Mouse (Mus musculus): ENCODE data around the gene Gm20388.

Gm20388 gene

GRCm38 (mm10) chr8:120300601-120301141 lies 390.0 kb downstream of the Gm20388 start:
- DNase-seq = peak; percentile 87 to 88

DNA sequence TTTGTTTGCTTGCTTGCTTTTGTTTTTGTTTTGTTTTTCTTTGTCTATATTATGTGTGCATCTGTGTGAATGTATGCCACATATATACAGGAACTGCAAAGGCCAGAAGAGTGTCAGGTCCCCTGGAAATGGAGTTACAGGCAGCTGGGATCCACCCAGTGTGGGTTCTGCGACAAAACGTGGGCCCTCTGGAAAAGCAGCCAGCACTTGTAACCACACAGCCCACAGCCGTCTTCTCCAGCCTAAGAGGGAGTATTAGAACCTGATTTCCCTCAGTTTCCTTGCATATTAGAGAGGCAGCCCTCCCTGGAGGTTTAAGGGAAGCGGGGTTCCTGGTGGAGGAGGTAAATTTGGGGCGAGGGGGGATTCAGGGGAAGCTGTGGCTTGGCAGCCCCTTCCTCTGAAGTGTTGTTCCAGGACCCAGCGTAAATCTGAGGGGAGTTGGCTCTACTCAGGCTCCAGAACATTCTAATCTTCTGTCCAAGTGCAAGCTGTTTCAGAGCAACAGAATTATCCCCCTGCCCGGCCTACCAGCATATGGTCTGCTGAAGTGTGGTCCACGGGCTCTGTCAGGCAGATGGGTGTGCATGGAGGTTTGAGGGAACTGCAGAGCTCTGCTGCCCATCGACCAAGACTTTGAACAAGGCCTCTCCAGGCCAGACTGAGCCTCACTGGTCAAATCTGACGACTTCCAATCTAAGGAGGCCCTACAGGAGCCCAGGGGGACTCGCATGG lies 392.5 kb downstream of the Gm20388 start:
- no peak for DNase-seq

GRCm38 (mm10) chr8:120304097-120304496 lies 393.5 kb downstream of the Gm20388 start:
- DNase-seq = no peak

DNA sequence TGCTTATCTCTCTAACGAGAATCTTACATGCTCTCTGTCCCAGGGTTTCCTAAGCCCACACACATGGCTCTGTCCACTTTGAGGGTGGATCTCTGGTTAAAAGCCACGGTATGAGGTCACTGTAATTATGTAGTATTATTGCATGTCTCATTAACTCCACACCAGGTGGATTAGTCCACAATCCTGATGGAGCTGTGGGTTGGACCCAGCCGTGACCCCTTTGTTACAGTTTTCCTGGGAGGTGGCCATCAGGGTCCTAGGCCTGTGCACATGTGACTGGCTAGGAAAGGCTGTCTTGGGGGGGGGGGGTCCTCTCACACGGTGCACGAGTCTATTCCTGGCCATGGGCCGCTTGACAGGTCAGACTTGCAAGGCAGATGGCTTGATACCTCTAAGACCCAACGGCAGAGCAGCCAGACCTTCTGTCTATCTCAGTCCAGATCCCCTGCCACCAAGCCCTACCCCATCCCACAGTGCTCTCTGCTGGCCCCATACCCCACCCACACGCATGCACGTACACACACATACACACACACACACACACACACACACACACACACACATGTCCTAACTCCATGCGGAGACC lies 395.3 kb downstream of the Gm20388 start:
- DNase-seq = no peak

DNA sequence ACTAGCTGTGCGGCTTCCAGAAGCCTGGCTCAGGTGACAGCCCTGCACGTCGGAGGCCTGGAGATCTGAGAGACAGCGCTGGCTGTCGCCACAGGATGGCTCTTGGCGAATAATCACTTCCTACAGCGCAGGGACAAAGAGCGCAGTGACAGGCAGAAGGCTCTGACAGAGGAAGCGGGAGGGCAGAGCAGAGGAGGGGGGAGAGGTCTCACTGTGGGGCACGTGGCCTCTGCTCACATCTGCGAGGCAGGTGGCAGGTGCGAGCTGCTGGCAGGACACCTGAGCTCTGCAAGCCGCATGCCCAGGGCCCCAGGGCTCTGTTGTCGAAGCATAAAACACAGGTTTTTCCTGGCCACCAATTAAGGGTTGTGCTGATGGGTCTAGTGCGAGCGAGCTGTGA lies 396.5 kb downstream of the Gm20388 start:
- peak in 1 of 2 experiments; percentile 34 for DNase-seq

- DNase-seq = no peak
Observed at GRCm38 (mm10) chr8:120307528-120307927, 396.9 kb downstream of the Gm20388 start.

GRCm38 (mm10) chr8:120308131-120308530 lies 397.5 kb downstream of the Gm20388 start:
- no peak for DNase-seq

DNA sequence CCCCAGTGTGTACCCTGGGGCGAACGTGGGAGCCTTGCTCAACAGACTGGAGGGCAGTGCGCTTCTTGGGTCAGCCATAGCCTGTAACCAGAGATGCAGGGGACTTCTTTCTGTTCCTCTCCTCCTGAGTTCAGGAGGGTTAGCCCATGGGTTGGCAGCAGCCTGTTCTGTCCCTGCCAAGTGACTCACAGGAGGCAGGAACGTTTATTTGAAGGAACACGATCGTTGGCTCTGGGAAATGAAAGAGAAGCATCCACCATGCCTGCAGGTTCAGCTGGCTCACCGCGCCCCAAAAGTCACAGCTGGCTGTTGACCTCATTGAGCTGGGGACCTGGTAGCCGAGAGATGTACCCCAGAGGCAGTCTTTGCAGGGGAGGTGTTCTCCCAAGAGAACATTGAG lies 397.9 kb downstream of the Gm20388 start:
- DNase-seq = no peak

- no peak for DNase-seq
Observed at GRCm38 (mm10) chr8:120309326-120309725, 398.7 kb downstream of the Gm20388 start.

GRCm38 (mm10) chr8:120310063-120310462 lies 399.4 kb downstream of the Gm20388 start:
- no peak for DNase-seq

DNA sequence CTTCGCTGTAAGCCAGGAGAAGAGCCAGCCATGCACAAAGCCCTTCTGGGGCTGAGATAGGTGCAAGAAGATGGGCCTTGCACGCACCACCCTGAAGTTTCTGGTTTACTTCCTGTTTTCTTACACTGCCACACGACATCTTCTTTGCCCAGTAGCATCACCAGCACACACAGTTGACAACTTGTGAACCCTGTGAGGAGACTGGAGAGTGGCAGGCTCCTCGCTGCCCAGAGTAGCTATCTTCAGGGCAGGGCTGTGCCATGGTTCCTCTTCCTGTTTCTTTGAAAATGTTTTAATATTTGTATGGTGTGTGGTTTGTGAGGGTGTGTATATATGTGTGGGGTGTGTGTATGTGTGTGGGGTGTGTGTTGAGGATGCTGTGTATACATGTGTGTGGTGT lies 401.8 kb downstream of the Gm20388 start:
- no peak for DNase-seq

GRCm38 (mm10) chr8:120313674-120314073 lies 403.0 kb downstream of the Gm20388 start:
- no peak for DNase-seq

DNA sequence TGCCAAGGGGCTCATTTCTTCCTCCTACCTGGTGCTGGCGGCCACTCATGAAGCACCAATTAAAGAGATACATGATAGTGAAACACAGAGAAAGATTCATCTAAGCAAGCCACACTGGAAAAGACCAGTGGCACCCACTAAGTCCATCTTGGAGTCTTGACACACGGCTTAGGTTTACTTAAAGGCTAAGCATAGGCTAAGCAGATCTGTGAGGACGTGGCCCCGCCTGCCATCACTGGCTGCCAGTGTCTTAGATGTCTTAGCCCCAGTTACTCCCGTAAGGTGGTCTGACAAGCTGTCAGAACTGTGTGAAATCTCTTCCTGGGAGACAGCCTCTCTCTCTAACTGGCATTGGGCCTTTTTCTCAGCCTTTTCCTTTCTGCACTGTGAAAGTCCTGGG lies 404.3 kb downstream of the Gm20388 start:
- DNase-seq = no peak

DNA sequence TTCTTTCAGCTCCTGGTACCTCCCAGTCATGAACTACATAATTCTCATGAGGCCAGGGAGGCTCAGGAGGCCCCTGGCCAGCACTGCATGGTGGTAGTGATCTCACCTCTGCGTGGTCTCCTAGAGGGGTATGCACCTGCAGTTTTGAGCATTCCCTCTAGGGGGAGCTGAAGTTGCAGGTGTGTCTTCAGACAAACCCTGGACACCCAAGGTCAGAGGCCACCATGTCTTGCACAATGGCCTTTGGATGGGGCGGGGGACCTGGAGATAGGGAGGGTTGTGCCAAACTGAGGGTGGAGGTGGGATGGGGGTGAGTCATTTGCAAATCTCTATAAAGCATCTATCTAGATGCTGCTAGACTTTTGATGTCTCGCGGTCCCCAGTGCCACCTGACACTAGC lies 405.0 kb downstream of the Gm20388 start:
- DNase-seq = peak; percentile 67 to 69

DNA sequence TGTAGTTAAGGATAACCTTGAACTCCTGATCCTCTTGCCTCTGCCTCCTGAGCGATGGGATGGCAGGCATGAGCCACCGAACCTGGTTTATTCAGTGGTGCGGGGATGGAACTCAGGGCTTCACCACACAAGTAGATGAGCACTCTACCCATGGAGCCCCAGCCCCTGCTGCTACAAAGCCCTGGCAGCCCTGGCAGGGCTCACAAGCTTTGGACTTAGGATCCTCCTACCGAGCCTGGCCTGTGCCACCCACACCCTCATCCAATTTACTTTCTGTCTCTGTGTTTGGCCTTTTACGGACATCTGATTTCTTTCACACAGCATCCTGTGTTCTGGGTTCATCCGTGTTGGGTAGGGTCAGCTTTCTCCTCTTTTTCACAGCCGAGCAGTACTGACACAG lies 406.1 kb downstream of the Gm20388 start:
- no peak for DNase-seq

- DNase-seq = no peak
Observed at GRCm38 (mm10) chr8:120317118-120317824, 406.6 kb downstream of the Gm20388 start.

DNA sequence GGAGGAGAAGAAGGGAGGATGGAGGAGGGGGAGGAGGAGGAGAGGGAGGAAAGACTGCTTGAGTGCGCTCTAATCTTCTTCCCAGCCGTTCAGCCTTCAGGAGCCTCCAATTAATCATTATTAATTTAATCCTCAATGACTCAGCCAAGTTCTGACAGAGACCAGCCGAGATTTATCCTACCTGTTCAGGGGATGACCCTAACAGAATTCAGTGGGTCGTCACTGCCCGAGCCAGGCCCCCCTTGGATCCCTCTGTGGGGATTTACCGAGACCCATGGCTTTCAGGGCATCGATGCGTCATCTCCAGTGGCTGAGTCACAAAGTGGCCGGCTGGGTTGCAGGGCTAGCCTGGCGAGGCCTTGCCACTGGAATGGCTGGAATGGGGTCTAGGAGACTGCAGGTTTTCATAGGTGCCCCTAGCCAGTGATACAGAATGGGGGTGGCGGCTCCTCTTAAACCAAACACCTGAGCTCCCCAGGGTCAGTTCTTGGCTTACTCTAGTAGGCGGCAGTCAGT lies 407.9 kb downstream of the Gm20388 start:
- DNase-seq = no peak

- peak; percentile 90 to 91 for DNase-seq
Observed at GRCm38 (mm10) chr8:120319449-120319848, 408.8 kb downstream of the Gm20388 start.

DNA sequence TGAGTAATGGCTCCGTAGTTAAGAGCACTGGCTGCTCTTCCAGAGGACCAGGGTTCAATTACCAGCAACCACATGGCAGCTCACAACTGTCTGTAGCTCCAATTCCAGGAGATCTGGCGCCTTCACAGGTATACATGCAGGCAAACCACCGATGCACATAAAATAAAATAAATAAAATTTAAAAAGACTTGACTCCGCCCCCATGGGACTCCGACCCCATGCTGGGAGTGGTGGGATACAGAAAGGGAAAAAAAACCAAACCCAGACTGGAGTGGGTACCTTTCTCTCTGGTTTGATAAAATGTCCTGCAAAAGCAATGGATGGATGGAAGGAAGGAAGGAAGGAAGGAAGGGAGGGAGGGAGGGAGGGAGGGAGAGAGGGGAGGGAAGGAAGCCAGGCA lies 409.5 kb downstream of the Gm20388 start:
- no peak for DNase-seq

GRCm38 (mm10) chr8:120321724-120322123 lies 411.1 kb downstream of the Gm20388 start:
- peak; percentile 71 to 72 for DNase-seq

GRCm38 (mm10) chr8:120322956-120323448 lies 412.4 kb downstream of the Gm20388 start:
- DNase-seq = peak; percentile 75 to 81

DNA sequence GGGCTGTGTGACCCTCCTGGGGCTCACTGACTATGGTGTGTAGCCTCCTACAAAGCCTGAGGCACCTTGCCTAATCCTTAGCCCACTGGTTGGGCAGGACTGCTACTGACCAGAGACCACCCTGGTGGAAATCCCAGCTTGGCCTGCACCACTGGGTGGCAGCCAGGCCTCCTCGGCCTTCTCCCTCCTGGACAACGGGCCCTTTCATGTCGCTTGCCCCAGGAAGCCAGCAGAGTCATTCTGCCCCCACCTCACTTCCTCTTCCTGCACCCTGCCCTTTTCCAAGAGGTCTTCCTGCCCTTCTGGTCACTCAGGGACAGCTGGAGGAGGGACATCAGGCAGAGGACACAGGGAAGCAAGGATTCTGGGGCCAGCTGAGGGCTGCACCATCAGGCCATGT lies 413.9 kb downstream of the Gm20388 start:
- no peak for DNase-seq

DNA sequence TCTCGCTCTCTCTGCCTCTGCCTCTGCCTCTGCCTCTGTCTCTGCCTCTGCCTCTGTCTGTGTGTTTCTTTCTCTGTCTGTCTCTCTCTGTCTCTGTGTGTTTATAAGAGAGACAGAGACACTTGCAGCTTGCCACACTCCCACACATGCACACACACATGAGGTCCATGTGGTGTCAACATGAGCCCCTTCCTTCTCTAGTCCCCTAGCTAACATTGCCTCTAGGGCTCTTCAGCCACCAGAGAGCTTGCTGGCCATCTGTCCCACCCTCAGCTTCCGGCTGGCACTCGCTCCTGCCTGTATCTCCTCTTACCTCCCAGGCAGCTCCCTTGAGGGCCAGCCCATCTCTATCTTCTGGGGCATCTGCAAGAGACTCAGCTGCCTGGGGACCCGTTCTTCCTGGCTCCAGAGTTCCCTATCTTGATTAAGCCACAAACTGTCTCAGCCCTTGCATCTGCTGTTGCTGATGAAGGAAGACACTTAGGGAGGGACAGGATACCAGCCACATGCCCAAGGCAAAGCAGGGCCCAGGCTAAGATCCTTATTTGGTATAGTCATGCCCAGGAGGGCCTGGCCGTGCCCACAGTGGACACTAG lies 414.6 kb downstream of the Gm20388 start:
- no peak for DNase-seq

Data from B cell, adult 2 months (primary cell).